In the genomic region with DNA sequence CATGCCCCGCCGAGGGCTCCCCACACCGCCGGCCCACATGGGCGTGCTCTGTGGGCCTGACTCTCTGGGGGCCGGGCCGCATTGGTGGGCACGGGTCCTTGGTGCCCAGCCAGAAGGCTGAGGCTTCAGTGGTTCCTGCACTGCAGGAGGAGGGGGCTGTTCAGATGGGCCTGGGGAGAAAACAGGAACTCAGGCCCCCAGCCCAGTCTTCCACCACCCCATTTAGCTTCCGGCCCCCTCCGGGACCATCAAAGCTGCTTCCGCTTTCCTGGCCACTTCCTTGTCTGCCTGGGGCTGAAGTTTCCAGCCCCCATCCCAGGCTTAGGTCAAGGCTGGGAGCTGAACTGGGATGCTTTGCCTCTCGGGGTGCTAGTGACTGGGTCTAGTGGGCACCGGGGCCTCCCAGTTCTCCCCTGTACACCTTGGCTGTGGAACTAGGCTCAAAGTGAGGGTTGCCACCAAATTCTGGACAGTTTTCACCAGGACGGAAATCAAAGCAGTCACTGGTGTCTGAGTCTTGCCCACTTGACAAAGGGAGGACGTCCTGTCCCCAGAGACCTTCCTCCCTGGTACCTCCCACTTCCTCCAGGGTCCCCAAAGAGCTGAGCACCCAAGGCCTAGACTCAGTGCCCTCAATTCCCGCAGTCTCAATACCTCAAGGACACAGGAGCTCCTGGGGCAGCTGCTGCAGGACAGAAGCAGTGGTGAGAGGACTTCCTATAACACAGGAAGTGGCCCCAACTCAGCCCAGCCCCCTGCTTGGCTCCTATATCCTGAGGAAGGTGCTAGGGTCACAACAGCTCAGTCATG, we compare ENCODE assay signal across 8 mouse cellular contexts. TPM values are rescaled to one million over a fixed set of nuclear protein-coding genes. Genes with fewer than 3 reads are reported as not detected.
DNase-seq lines count a peak whose midpoint lies in the region; ATAC-seq and TF ChIP-seq lines count a peak whose summit lies in the region.

No protein-coding gene starts in this region.

- H3K79me2 ChIP-seq in liver, adult 2 months (ENCODE audit: control insufficient read depth, insufficient read depth, low read length): peaks cover 4% of the 10 kb centered on the region; the same call in 1 of the 2 replicates

- WGBS in forebrain, embryonic 10.5 days: 88% methylated on average over 16 of the region's 16 CpGs
- 87% methylated on average over 16 of the region's 16 CpGs for WGBS in forebrain, embryonic 13.5 days
- 87% methylated on average over 16 of the region's 16 CpGs for WGBS in hindbrain, embryonic 15.5 days
- WGBS in liver, adult 2 months: 83% methylated on average over 16 of the region's 16 CpGs

- no peaks in the 10 kb centered on the region for H3K9me3 ChIP-seq in forebrain, embryonic 10.5 days
- H3K9me3 ChIP-seq in forebrain, embryonic 13.5 days (replicated peaks): no peaks in the 10 kb centered on the region
- no peaks in the 10 kb centered on the region for H3K9me3 ChIP-seq in hindbrain, embryonic 15.5 days

- peaks cover 40% of the 10 kb centered on the region for H3K4me1 ChIP-seq in forebrain, embryonic 10.5 days
- H3K4me1 ChIP-seq in forebrain, embryonic 13.5 days: peaks cover 15% of the 10 kb centered on the region
- peaks cover 15% of the 10 kb centered on the region for H3K4me1 ChIP-seq in brown adipose tissue, adult 24 weeks (ENCODE audit: control insufficient read depth, insufficient read depth, insufficient read length, low read length)
- peaks cover 10% of the 10 kb centered on the region for H3K4me1 ChIP-seq in hindbrain, embryonic 15.5 days (replicated peaks)
- H3K4me1 ChIP-seq in liver, adult 2 months (ENCODE audit: control insufficient read depth, insufficient read depth, low read length): peaks cover 3% of the 10 kb centered on the region; the same call in 1 of the 2 replicates

- no peak for TF ChIP-seq POLR2A in liver, adult 2 months (IDR thresholded peaks at IDR 0.05; ENCODE audit: extremely low read depth, insufficient read depth, low read length)

- no peak overlapping the region for H3K4me2 ChIP-seq in forebrain, embryonic 13.5 days
- H3K4me2 ChIP-seq in hindbrain, embryonic 15.5 days: peak overlapping the region; percentile 28

- no peak for TF ChIP-seq CTCF in liver, adult 2 months (IDR thresholded peaks at IDR 0.05; ENCODE audit: low read depth, low read length)

- no peak for ATAC-seq in forebrain, embryonic 13.5 days
- ATAC-seq in hindbrain, embryonic 15.5 days (ENCODE audit: low FRiP score, low read depth): no peak
- peak; percentile 38 for ATAC-seq in neutrophil, adult 5-6 weeks (ENCODE audit: extremely low read depth, insufficient number of reproducible peaks, low FRiP score, poor library complexity, severe bottlenecking)

- no peak overlapping the region for H3K9ac ChIP-seq in forebrain, embryonic 13.5 days
- no peak overlapping the region for H3K9ac ChIP-seq in hindbrain, embryonic 15.5 days
- peak overlapping the region; percentile 61 for H3K9ac ChIP-seq in liver, adult 2 months (ENCODE audit: low read depth, low read length)

- H3K27me3 ChIP-seq in forebrain, embryonic 10.5 days (ENCODE audit: poor library complexity, severe bottlenecking): peaks cover 9% of the 10 kb centered on the region
- peaks cover 10% of the 10 kb centered on the region for H3K27me3 ChIP-seq in forebrain, embryonic 13.5 days
- peaks cover 4% of the 10 kb centered on the region; the same call in 1 of the 2 replicates for H3K27me3 ChIP-seq in hindbrain, embryonic 15.5 days
- no peaks in the 10 kb centered on the region for H3K27me3 ChIP-seq in liver, adult 2 months (ENCODE audit: control insufficient read depth, insufficient read depth, low read length)

- H3K4me3 ChIP-seq in forebrain, embryonic 10.5 days: peak overlapping the region; percentile 26
- no peak overlapping the region for H3K4me3 ChIP-seq in forebrain, embryonic 13.5 days
- peak overlapping the region; percentile 64 for H3K4me3 ChIP-seq in brown adipose tissue, adult 24 weeks (ENCODE audit: insufficient read depth, low read depth, low read length)
- peak overlapping the region; percentile 2; the same call in 1 of the 2 replicates for H3K4me3 ChIP-seq in hindbrain, embryonic 15.5 days
- peak overlapping the region; percentile 61 for H3K4me3 ChIP-seq in liver, adult 2 months (ENCODE audit: insufficient read depth, low read depth, low read length)

- H3K27ac ChIP-seq in forebrain, embryonic 10.5 days: peak overlapping the region; percentile 60
- no peak overlapping the region for H3K27ac ChIP-seq in forebrain, embryonic 13.5 days
- peak overlapping the region; percentile 72 for H3K27ac ChIP-seq in brown adipose tissue, adult 24 weeks (replicated peaks; ENCODE audit: low read depth, low read length)
- peak overlapping the region; percentile 47; the same call in 1 of the 2 replicates for H3K27ac ChIP-seq in hindbrain, embryonic 15.5 days (replicated peaks)
- peak overlapping the region; percentile 66 for H3K27ac ChIP-seq in liver, adult 2 months (replicated peaks; ENCODE audit: insufficient read depth, low read depth, low read length)

- no peak for DNase-seq in forebrain, embryonic 10.5 days (ENCODE audit: extremely low spot score, low spot score)
- DNase-seq in liver, adult 2 months (ENCODE audit: extremely low read depth, low read depth, low spot score): peak; percentile 37
- no peak for DNase-seq in cerebellum, adult 9-10 months
- DNase-seq in urinary bladder, adult 18-20 months (ENCODE audit: low spot score in 2 of 2): no peak

- H3K36me3 ChIP-seq in forebrain, embryonic 10.5 days (replicated peaks): peaks cover 44% of the 10 kb centered on the region
- peaks cover 17% of the 10 kb centered on the region for H3K36me3 ChIP-seq in forebrain, embryonic 13.5 days (ENCODE audit: poor library complexity, severe bottlenecking)
- peaks cover 17% of the 10 kb centered on the region for H3K36me3 ChIP-seq in hindbrain, embryonic 15.5 days
- no peaks in the 10 kb centered on the region for H3K36me3 ChIP-seq in liver, adult 2 months (ENCODE audit: control insufficient read depth, insufficient read depth, low read length)

RNA-seq across cellular contexts. Expression of gene Sipa1, which starts 2.4 kb away (rescaled TPM):
- polyA plus RNA-seq in forebrain, embryonic 10.5 days (2016; fragmentation: Nextera tagmentation; extraction: Ambion mirVana): 20.9 and 21.1 TPM in 2 replicates
- 9.4 and 11.0 TPM in 2 replicates for polyA plus RNA-seq in forebrain, embryonic 13.5 days (2015; fragmentation: Nextera tagmentation; extraction: Ambion mirVana)
- 10.0 and 11.6 TPM in 2 replicates for polyA plus RNA-seq in brown adipose tissue, adult 24 weeks (2012; ENCODE audit: insufficient read depth, insufficient read length, missing spikeins)
- polyA plus RNA-seq in hindbrain, embryonic 15.5 days (2015; fragmentation: Nextera tagmentation; extraction: Ambion mirVana): 17.1 and 20.1 TPM in 2 replicates
- 3.4 and 4.4 TPM in 2 replicates for total RNA-seq in liver, adult 2 months (2014; rRNA removed)
- polyA plus RNA-seq in liver, adult 2 months (2012; rRNA removed): 11.8 and 17.9 TPM in 2 replicates
- total RNA-seq in neutrophil, adult 5-6 weeks (2017): 199 and 249 TPM in 2 replicates

RNA-seq across cellular contexts. Expression of gene Rela, which starts 23.9 kb away (rescaled TPM):
- 30.3 and 31.2 TPM in 2 replicates for polyA plus RNA-seq in forebrain, embryonic 10.5 days (2016; fragmentation: Nextera tagmentation; extraction: Ambion mirVana)
- polyA plus RNA-seq in forebrain, embryonic 13.5 days (2015; fragmentation: Nextera tagmentation; extraction: Ambion mirVana): 33.4 and 34.4 TPM in 2 replicates
- 22.8 and 24.6 TPM in 2 replicates for polyA plus RNA-seq in brown adipose tissue, adult 24 weeks (2012; ENCODE audit: insufficient read depth, insufficient read length, missing spikeins)
- 34.4 and 37.8 TPM in 2 replicates for polyA plus RNA-seq in hindbrain, embryonic 15.5 days (2015; fragmentation: Nextera tagmentation; extraction: Ambion mirVana)
- total RNA-seq in liver, adult 2 months (2014; rRNA removed): 7.6 and 13.0 TPM in 2 replicates
- polyA plus RNA-seq in liver, adult 2 months (2012; rRNA removed): 47.6 and 65.7 TPM in 2 replicates
- 143 and 145 TPM in 2 replicates for total RNA-seq in neutrophil, adult 5-6 weeks (2017)

RNA-seq across cellular contexts. Expression of gene Map3k11, which starts 27.4 kb away (rescaled TPM):
- 26.3 and 30.1 TPM in 2 replicates for polyA plus RNA-seq in forebrain, embryonic 10.5 days (2016; fragmentation: Nextera tagmentation; extraction: Ambion mirVana)
- 11.3 and 11.7 TPM in 2 replicates for polyA plus RNA-seq in forebrain, embryonic 13.5 days (2015; fragmentation: Nextera tagmentation; extraction: Ambion mirVana)
- polyA plus RNA-seq in brown adipose tissue, adult 24 weeks (2012; ENCODE audit: insufficient read depth, insufficient read length, missing spikeins): 14.9 and 24.5 TPM in 2 replicates
- polyA plus RNA-seq in hindbrain, embryonic 15.5 days (2015; fragmentation: Nextera tagmentation; extraction: Ambion mirVana): 12.3 and 13.4 TPM in 2 replicates
- total RNA-seq in liver, adult 2 months (2014; rRNA removed): 10.2 and 16.4 TPM in 2 replicates
- 46.2 and 53.6 TPM in 2 replicates for polyA plus RNA-seq in liver, adult 2 months (2012; rRNA removed)
- total RNA-seq in neutrophil, adult 5-6 weeks (2017): 64.1 and 65.3 TPM in 2 replicates

RNA-seq across cellular contexts. Expression of gene Pcnx3, which starts 27.6 kb away (rescaled TPM):
- polyA plus RNA-seq in forebrain, embryonic 10.5 days (2016; fragmentation: Nextera tagmentation; extraction: Ambion mirVana): 26.8 and 27.1 TPM in 2 replicates
- polyA plus RNA-seq in forebrain, embryonic 13.5 days (2015; fragmentation: Nextera tagmentation; extraction: Ambion mirVana): 21.6 and 29.4 TPM in 2 replicates
- 19.6 and 26.2 TPM in 2 replicates for polyA plus RNA-seq in brown adipose tissue, adult 24 weeks (2012; ENCODE audit: insufficient read depth, insufficient read length, missing spikeins)
- 23.9 and 26.7 TPM in 2 replicates for polyA plus RNA-seq in hindbrain, embryonic 15.5 days (2015; fragmentation: Nextera tagmentation; extraction: Ambion mirVana)
- 7.6 and 14.0 TPM in 2 replicates for total RNA-seq in liver, adult 2 months (2014; rRNA removed)
- 44.8 and 63.8 TPM in 2 replicates for polyA plus RNA-seq in liver, adult 2 months (2012; rRNA removed)
- total RNA-seq in neutrophil, adult 5-6 weeks (2017): 58.3 and 60.2 TPM in 2 replicates

RNA-seq across cellular contexts. Expression of gene Kcnk7, which starts 43.0 kb away (rescaled TPM):
- 0.19 TPM in 1 of 2 replicates, not detected in the other for polyA plus RNA-seq in forebrain, embryonic 10.5 days (2016; fragmentation: Nextera tagmentation; extraction: Ambion mirVana)
- polyA plus RNA-seq in forebrain, embryonic 13.5 days (2015; fragmentation: Nextera tagmentation; extraction: Ambion mirVana): 0.31 and 0.32 TPM in 2 replicates
- polyA plus RNA-seq in brown adipose tissue, adult 24 weeks (2012; ENCODE audit: insufficient read depth, insufficient read length, missing spikeins): not detected in 2 replicates
- polyA plus RNA-seq in hindbrain, embryonic 15.5 days (2015; fragmentation: Nextera tagmentation; extraction: Ambion mirVana): 0.14 and 0.30 TPM in 2 replicates
- not detected in 2 replicates for total RNA-seq in liver, adult 2 months (2014; rRNA removed)
- polyA plus RNA-seq in liver, adult 2 months (2012; rRNA removed): 0.09 TPM in 1 of 2 replicates, not detected in the other
- 1.7 and 2.3 TPM in 2 replicates for total RNA-seq in neutrophil, adult 5-6 weeks (2017)
